In the genomic region with DNA sequence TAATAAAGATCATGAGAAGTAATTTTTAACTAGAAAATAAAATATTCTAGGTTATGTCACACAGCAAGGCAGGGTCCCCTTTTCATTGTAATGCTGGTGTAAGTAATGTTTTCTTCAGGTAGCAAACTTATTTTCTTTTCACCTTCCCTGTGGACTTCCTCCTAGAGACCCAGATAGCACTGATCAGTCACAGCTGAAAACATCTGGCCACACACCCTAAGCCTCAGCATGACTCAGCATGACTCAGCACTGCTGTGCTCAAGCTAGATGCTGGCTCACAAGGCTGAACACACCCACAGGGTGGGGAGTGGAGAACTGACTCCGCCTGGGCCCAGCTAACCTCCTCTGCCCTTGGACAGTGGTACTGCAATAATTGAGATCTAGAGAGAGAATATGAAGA, we compare ENCODE assay signal across 8 mouse cellular contexts. TPM values are rescaled to one million over a fixed set of nuclear protein-coding genes. Genes with fewer than 3 reads are reported as not detected.
DNase-seq lines count a peak whose midpoint lies in the region; ATAC-seq lines count a peak whose summit lies in the region.

No protein-coding gene starts in this region.

- intact Hi-C loops in heart, postnatal 10 days (cut with DNase I) = no loop called here

- 0 out of 2 replicates have a peak, but pooled peaks have one; percentile 40 for ATAC-seq in monocyte, adult 5-6 weeks (replicated peaks; ENCODE audit: insufficient number of reproducible peaks, low FRiP score, low TSS enrichment, poor library complexity, severe bottlenecking)

- DNase-seq in gastrocnemius, adult 18-20 months (ENCODE audit: low spot score) = peak; percentile 2
- DNase-seq in gastrocnemius, postnatal 25 days = no peak
- peak; percentile 9 to 21 for DNase-seq in B cell, adult 2 months
- peak; percentile 99 for DNase-seq in c-Kit-positive CD71-positive TER-119-negative erythroid progenitor cells, embryonic 14.5 days (ENCODE audit: low read depth)
- DNase-seq in heart, postnatal 10 days = peak; percentile 41 to 50
- DNase-seq in Muller cell, postnatal 12 days (ENCODE audit: inconsistent ontology term) = no peak
- DNase-seq in cerebellum, adult 8-10 months = no peak

RNA-seq across cellular contexts. Expression of a gene that starts 7.8 kb away (rescaled TPM):
- not detected for total RNA-seq in gastrocnemius, adult 18-20 months (2021)
- not detected for total RNA-seq in gastrocnemius, postnatal 25 days (2021)
- not detected for total RNA-seq in heart, postnatal 10 days (2021)
- not detected in 3 replicates for total RNA-seq in monocyte, adult 5-6 weeks (2017)

RNA-seq across cellular contexts. Expression of a gene that starts 17.9 kb away (rescaled TPM):
- not detected for total RNA-seq in gastrocnemius, adult 18-20 months (2021)
- total RNA-seq in gastrocnemius, postnatal 25 days (2021) = not detected
- not detected for total RNA-seq in heart, postnatal 10 days (2021)
- total RNA-seq in monocyte, adult 5-6 weeks (2017) = not detected in 3 replicates

RNA-seq across cellular contexts. Expression of a gene that starts 20.5 kb away (rescaled TPM):
- total RNA-seq in gastrocnemius, adult 18-20 months (2021) = not detected
- not detected for total RNA-seq in gastrocnemius, postnatal 25 days (2021)
- not detected for total RNA-seq in heart, postnatal 10 days (2021)
- not detected in 3 replicates for total RNA-seq in monocyte, adult 5-6 weeks (2017)

RNA-seq across cellular contexts. Expression of a gene that starts 25.2 kb away (rescaled TPM):
- not detected for total RNA-seq in gastrocnemius, adult 18-20 months (2021)
- not detected for total RNA-seq in gastrocnemius, postnatal 25 days (2021)
- not detected for total RNA-seq in heart, postnatal 10 days (2021)
- total RNA-seq in monocyte, adult 5-6 weeks (2017) = not detected in 3 replicates

RNA-seq across cellular contexts. Expression of a gene that starts 33.0 kb away (rescaled TPM):
- 100 to 1,000 TPM; 317 to 407 TPM for total RNA-seq in gastrocnemius, adult 18-20 months (2021)
- 1,000 to 10,000 TPM in 1 of 2 experiments, 100 to 1,000 TPM in 1; 504 to 2,205 TPM for total RNA-seq in gastrocnemius, postnatal 25 days (2021)
- total RNA-seq in heart, postnatal 10 days (2021) = 1,000 to 10,000 TPM; 4,406 to 9,811 TPM
- 710 to 7,610 TPM (median 7,195 TPM) in 3 replicates for total RNA-seq in monocyte, adult 5-6 weeks (2017)

Comparison
In these comparisons a context has a peak if more than half of its experiments do, and no peak if none do; other contexts are left out.
1. DNase-seq: peak in gastrocnemius, adult 18-20 months (single experiment), B cell, adult 2 months (2 of 2), c-Kit-positive CD71-positive TER-119-negative erythroid progenitor cells, embryonic 14.5 days (single experiment) and heart, postnatal 10 days (2 of 2); none in gastrocnemius, postnatal 25 days (single experiment), Muller cell, postnatal 12 days (single experiment) and cerebellum, adult 8-10 months (single experiment).